Comparison of ENCODE assay signal across 28 mouse cellular contexts in genomic region chr5:111857200-111857599, GRCm38 (mm10).
DNase-seq lines count a peak whose midpoint lies in the region; ATAC-seq and TF ChIP-seq lines count a peak whose summit lies in the region.
"Had no signal": no experiment of that assay in that cellular context is flagged by ENCODE, and none has a peak within 500 bp of the region (broad histone marks: within the 10 kb centered on the region; RNA-seq: fewer than 3 reads in every experiment).

No protein-coding gene starts in this region.

- no peak for TF ChIP-seq CTCF in brain, embryonic 14.5 days (IDR thresholded peaks at IDR 0.05; ENCODE audit: borderline replicate concordance, extremely low read depth, insufficient read depth, insufficient read length)

- no peaks in the 10 kb centered on the region for H3K36me3 ChIP-seq in embryonic facial prominence, embryonic 12.5 days
- no peaks in the 10 kb centered on the region for H3K36me3 ChIP-seq in embryonic facial prominence, embryonic 10.5 days (replicated peaks)
- no peaks in the 10 kb centered on the region for H3K36me3 ChIP-seq in forebrain, embryonic 16.5 days (ENCODE audit: control insufficient read depth, insufficient read depth)
- no peaks in the 10 kb centered on the region for H3K36me3 ChIP-seq in midbrain, embryonic 13.5 days
- H3K36me3 ChIP-seq in heart, embryonic 10.5 days = no peaks in the 10 kb centered on the region
- H3K36me3 ChIP-seq: embryonic facial prominence, embryonic 13.5 days; heart, embryonic 15.5 days; limb, embryonic 10.5 days; limb, embryonic 15.5 days; liver, embryonic 13.5 days; neural tube, embryonic 13.5 days had no signal

- no peak for DNase-seq in embryonic facial prominence, embryonic 10.5 days (ENCODE audit: low spot score)
- peak; percentile 60 for DNase-seq in brain, embryonic 14.5 days (ENCODE audit: low read depth)
- no peak for DNase-seq in kidney, postnatal 4 days
- no peak for DNase-seq in heart, embryonic 10.5 days (ENCODE audit: low spot score)
- no peak for DNase-seq in frontal cortex, postnatal 14 days (ENCODE audit: low spot score in 2 of 2)
- DNase-seq: adrenal gland, adult 2 months; adrenal gland, postnatal 36 days; cerebellum, adult 8-10 months; cerebellum, postnatal 36 days; gastrocnemius, postnatal 14 days; kidney, adult 8-10 months; layer of hippocampus, adult 9-11 months; liver, embryonic 13.5 days; lung, adult 18-20 months; lung, postnatal 10 days; thymus, postnatal 14 days had no signal

- WGBS in embryonic facial prominence, embryonic 12.5 days = 75% methylated on average over 7 of the region's 7 CpGs
- 85% methylated on average over 7 of the region's 7 CpGs for WGBS in embryonic facial prominence, embryonic 10.5 days
- WGBS in forebrain, embryonic 16.5 days = 23% methylated on average over 7 of the region's 7 CpGs
- 28% methylated on average over 7 of the region's 7 CpGs for WGBS in midbrain, embryonic 13.5 days
- 76% methylated on average over 7 of the region's 7 CpGs for WGBS in heart, embryonic 10.5 days

- no peak overlapping the region for H3K4me3 ChIP-seq in embryonic facial prominence, embryonic 12.5 days
- H3K4me3 ChIP-seq in embryonic facial prominence, embryonic 10.5 days = no peak overlapping the region
- H3K4me3 ChIP-seq in forebrain, embryonic 16.5 days (replicated peaks; ENCODE audit: low read length) = no peak overlapping the region
- H3K4me3 ChIP-seq in midbrain, embryonic 13.5 days (replicated peaks) = no peak overlapping the region
- H3K4me3 ChIP-seq in heart, embryonic 10.5 days = no peak overlapping the region
- H3K4me3 ChIP-seq: embryonic facial prominence, embryonic 13.5 days; heart, embryonic 15.5 days; limb, embryonic 10.5 days; limb, embryonic 15.5 days; liver, embryonic 13.5 days; neural tube, embryonic 13.5 days had no signal

- no peak overlapping the region for H3K4me2 ChIP-seq in embryonic facial prominence, embryonic 12.5 days (replicated peaks)
- no peak overlapping the region for H3K4me2 ChIP-seq in forebrain, embryonic 16.5 days (ENCODE audit: low read length)
- no peak overlapping the region for H3K4me2 ChIP-seq in midbrain, embryonic 13.5 days (replicated peaks)
- H3K4me2 ChIP-seq: embryonic facial prominence, embryonic 13.5 days; heart, embryonic 15.5 days; limb, embryonic 15.5 days; liver, embryonic 13.5 days; neural tube, embryonic 13.5 days had no signal

- no peaks in the 10 kb centered on the region for H3K9me3 ChIP-seq in embryonic facial prominence, embryonic 12.5 days
- no peaks in the 10 kb centered on the region for H3K9me3 ChIP-seq in embryonic facial prominence, embryonic 10.5 days
- no peaks in the 10 kb centered on the region for H3K9me3 ChIP-seq in forebrain, embryonic 16.5 days (ENCODE audit: control insufficient read depth, low read length)
- no peaks in the 10 kb centered on the region for H3K9me3 ChIP-seq in midbrain, embryonic 13.5 days
- H3K9me3 ChIP-seq in heart, embryonic 10.5 days = no peaks in the 10 kb centered on the region
- H3K9me3 ChIP-seq: embryonic facial prominence, embryonic 13.5 days; heart, embryonic 15.5 days; limb, embryonic 10.5 days; limb, embryonic 15.5 days; liver, embryonic 13.5 days; neural tube, embryonic 13.5 days had no signal

- ATAC-seq in embryonic facial prominence, embryonic 12.5 days (ENCODE audit: insufficient number of reproducible peaks, insufficient read depth, low FRiP score, low TSS enrichment) = no peak
- peak; percentile 54; the same call in 1 of the 2 replicates for ATAC-seq in forebrain, embryonic 16.5 days
- 0 out of 2 replicates have a peak, but pooled peaks have one; percentile 31 for ATAC-seq in midbrain, embryonic 13.5 days
- ATAC-seq: activated CD4-positive, CD25-positive, alpha-beta regulatory T cell, adult 4 months; intestine, embryonic 16.5 days had no signal

- no peak overlapping the region for H3K9ac ChIP-seq in embryonic facial prominence, embryonic 12.5 days
- H3K9ac ChIP-seq in forebrain, embryonic 16.5 days (replicated peaks; ENCODE audit: low read depth, low read length) = no peak overlapping the region
- no peak overlapping the region for H3K9ac ChIP-seq in midbrain, embryonic 13.5 days (replicated peaks)
- H3K9ac ChIP-seq: embryonic facial prominence, embryonic 13.5 days; heart, embryonic 15.5 days; limb, embryonic 15.5 days; liver, embryonic 13.5 days; neural tube, embryonic 13.5 days had no signal

- TF ChIP-seq POLR2A in brain, embryonic 14.5 days (IDR thresholded peaks at IDR 0.05; ENCODE audit: borderline replicate concordance, extremely low read depth, insufficient read depth, insufficient read length, poor library complexity, severe bottlenecking) = no peak

- H3K27ac ChIP-seq in embryonic facial prominence, embryonic 12.5 days = 0 out of 2 replicates have a peak overlapping the region, but pooled peaks have one; percentile 36
- H3K27ac ChIP-seq in embryonic facial prominence, embryonic 10.5 days (replicated peaks) = no peak overlapping the region; the same call in 1 of the 2 replicates
- peak overlapping the region; percentile 60 for H3K27ac ChIP-seq in forebrain, embryonic 16.5 days (ENCODE audit: low read length)
- peak overlapping the region; percentile 22; the same call in 1 of the 2 replicates for H3K27ac ChIP-seq in midbrain, embryonic 13.5 days
- H3K27ac ChIP-seq in heart, embryonic 10.5 days = no peak overlapping the region
- H3K27ac ChIP-seq: embryonic facial prominence, embryonic 13.5 days; heart, embryonic 15.5 days; kidney, postnatal 0 days; limb, embryonic 10.5 days; limb, embryonic 15.5 days; liver, embryonic 13.5 days; neural tube, embryonic 13.5 days had no signal

- no peaks in the 10 kb centered on the region for H3K27me3 ChIP-seq in embryonic facial prominence, embryonic 12.5 days
- peaks cover 7% of the 10 kb centered on the region for H3K27me3 ChIP-seq in embryonic facial prominence, embryonic 10.5 days (replicated peaks; ENCODE audit: low read depth, poor library complexity, severe bottlenecking)
- no peaks in the 10 kb centered on the region for H3K27me3 ChIP-seq in forebrain, embryonic 16.5 days (replicated peaks; ENCODE audit: control insufficient read depth, insufficient read depth, low read length)
- 0 out of 2 replicates have a peak, but pooled peaks cover 5% of the 10 kb centered on the region for H3K27me3 ChIP-seq in midbrain, embryonic 13.5 days
- H3K27me3 ChIP-seq in heart, embryonic 10.5 days (ENCODE audit: insufficient read depth, poor library complexity, severe bottlenecking) = peaks cover 15% of the 10 kb centered on the region
- H3K27me3 ChIP-seq: CH12.LX; embryonic facial prominence, embryonic 13.5 days; liver, embryonic 13.5 days had no signal

- H3K4me1 ChIP-seq in embryonic facial prominence, embryonic 12.5 days = peaks cover 17% of the 10 kb centered on the region; the same call in 1 of the 2 replicates
- peaks cover 50% of the 10 kb centered on the region for H3K4me1 ChIP-seq in embryonic facial prominence, embryonic 10.5 days
- peaks cover 24% of the 10 kb centered on the region for H3K4me1 ChIP-seq in forebrain, embryonic 16.5 days (replicated peaks; ENCODE audit: control insufficient read depth, insufficient read depth, low read length)
- H3K4me1 ChIP-seq in midbrain, embryonic 13.5 days (replicated peaks) = peaks cover 38% of the 10 kb centered on the region
- H3K4me1 ChIP-seq in heart, embryonic 10.5 days = peaks cover 35% of the 10 kb centered on the region
- H3K4me1 ChIP-seq: heart, embryonic 15.5 days; liver, embryonic 13.5 days had no signal

Comparison
In these comparisons a context has a peak if more than half of its experiments do, and no peak if none do; other contexts are left out.
1. H3K27ac ChIP-seq: peak in embryonic facial prominence, embryonic 12.5 days (single experiment), forebrain, embryonic 16.5 days (single experiment) and midbrain, embryonic 13.5 days (single experiment); none in embryonic facial prominence, embryonic 10.5 days (single experiment) and heart, embryonic 10.5 days (single experiment).